Mouse (Mus musculus) midbrain, embryonic 16.5 days (tissue): ENCODE data around the gene Rfpl4. TPM values are rescaled to one million over a fixed set of nuclear protein-coding genes. Genes with fewer than 3 reads are reported as not detected.
"Not testable (repeated sequence)": the region's sequence is repeated elsewhere in the genome, so short reads cannot be mapped to it uniquely, and the experiment has no call there.

Source experiments
- ATAC-seq: fragments of 200-750 bp; cut with Nextera tagmentation; 2 replicates; pipeline ENCODE4 v1.8.0; 2017; ENCODE audit warnings: moderate TSS enrichment
- H3K27ac ChIP-seq: fragments of 300-500 bp; sonication (generic); 2 replicates; pipeline ENCODE4 v1.5.1; 2014; ENCODE audit warnings: mild to moderate bottlenecking, low read length, mixed read lengths
- H3K27me3 ChIP-seq: fragments of 300-500 bp; sonication (generic); 2 replicates; pipeline ENCODE4 v1.6.1; 2014; ENCODE audit warnings: low read depth, low read length, mixed read lengths; ENCODE audit not compliant: control insufficient read depth, insufficient read depth
- H3K36me3 ChIP-seq: fragments of 300-500 bp; sonication (generic); 2 replicates; pipeline ENCODE4 v1.6.1; 2014; ENCODE audit warnings: mild to moderate bottlenecking, low read length, moderate library complexity, mixed read lengths; ENCODE audit not compliant: control insufficient read depth, insufficient read depth
- H3K4me1 ChIP-seq: fragments of 300-500 bp; sonication (generic); 2 replicates; pipeline ENCODE4 v1.6.1; 2014; ENCODE audit warnings: mild to moderate bottlenecking, low read length, mixed read lengths; ENCODE audit not compliant: control insufficient read depth, insufficient read depth
- H3K4me2 ChIP-seq: fragments of 300-500 bp; sonication (generic); 2 replicates; pipeline ENCODE4 v1.6.1; 2014; ENCODE audit warnings: mild to moderate bottlenecking, low read length, mixed read lengths
- H3K4me3 ChIP-seq: fragments of 300-500 bp; sonication (generic); 2 replicates; pipeline ENCODE4 v1.5.1; 2014; ENCODE audit warnings: low read depth, mild to moderate bottlenecking, low read length, moderate library complexity, mixed read lengths
- H3K9ac ChIP-seq: fragments of 300-500 bp; sonication (generic); 2 replicates; pipeline ENCODE4 v1.6.1; 2014; ENCODE audit warnings: low read depth, low read length, mixed read lengths
- H3K9me3 ChIP-seq: fragments of 300-500 bp; sonication (generic); replicated peaks from 2 replicates; pipeline ENCODE4 v1.6.1; 2014; ENCODE audit warnings: mild to moderate bottlenecking, low read length, mixed read lengths; ENCODE audit not compliant: control insufficient read depth, poor library complexity, severe bottlenecking
- WGBS: fragments of 180-500 bp; shearing (Covaris S2); extraction: QIAGEN DNeasy Blood & Tissue Kit; methylation state at CpG from one replicate; pipeline ENCODE4 v1.1.7; 2014; 5-methylcytosine and 5-hydroxymethylcytosine counted together
- polyA plus RNA-seq: library from polyadenylated mRNA; unstranded; fragments of >200 nt; fragmentation: Nextera tagmentation; extraction: Ambion mirVana; gene quantifications from 2 replicates; pipeline ENCODE4 v1.2.1, GENCODE M21; 2015

Rfpl4 gene
- not detected in 2 replicates for polyA plus RNA-seq

DNA sequence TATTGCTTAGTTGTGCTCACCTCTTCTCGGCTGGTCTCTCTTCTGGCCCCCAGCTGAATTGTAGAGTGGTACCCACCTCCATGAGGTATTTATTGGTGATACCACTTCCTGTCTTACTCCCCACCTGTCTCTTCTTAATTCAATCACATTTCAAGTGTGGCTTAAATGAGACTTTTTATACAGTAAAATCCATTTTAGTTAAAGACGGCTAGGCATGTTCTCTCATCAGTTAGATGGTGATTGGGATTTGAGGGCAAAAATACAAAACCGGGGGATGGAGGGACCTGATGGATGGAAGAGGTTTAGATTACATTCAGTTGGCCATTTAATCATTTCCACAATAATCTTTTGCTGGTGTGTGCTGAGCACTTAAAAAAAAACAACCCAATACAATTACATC is at the start of gene Rfpl4:
Gene Rfpl4, minus strand, starts transcription at position 101 of the 400 bp plus-strand sequence.
- ATAC-seq, result no peak
- 93% methylated on average over 3 of the region's 3 CpGs for WGBS

GRCm38 (mm10) chr7:5149570-5149969 is 32.8 kb upstream of the Rfpl4 start, which contains the start of gene Vmn1r55:
TSS of gene Vmn1r55 (minus strand) at chr7:5149670.
- not testable (repeated sequence) for H3K36me3 ChIP-seq, H3K27ac ChIP-seq, H3K9ac ChIP-seq, H3K4me1 ChIP-seq, H3K27me3 ChIP-seq, H3K4me3 ChIP-seq, ATAC-seq, H3K4me2 ChIP-seq, H3K9me3 ChIP-seq

More for the DNA sequence above, at the start of gene Rfpl4:
- H3K4me3 ChIP-seq, result no peak within 1 kb of the TSS
- H3K4me2 ChIP-seq, result no peak within 1 kb of the TSS
- H3K36me3 ChIP-seq, result no peaks in the 10 kb centered on the region
- no peak within 1 kb of the TSS for H3K9ac ChIP-seq
- no peaks in the 10 kb centered on the region for H3K4me1 ChIP-seq
- no peaks in the 10 kb centered on the region for H3K27me3 ChIP-seq
- H3K27ac ChIP-seq, result no peak within 1 kb of the TSS
- no peaks in the 10 kb centered on the region for H3K9me3 ChIP-seq

DNA sequence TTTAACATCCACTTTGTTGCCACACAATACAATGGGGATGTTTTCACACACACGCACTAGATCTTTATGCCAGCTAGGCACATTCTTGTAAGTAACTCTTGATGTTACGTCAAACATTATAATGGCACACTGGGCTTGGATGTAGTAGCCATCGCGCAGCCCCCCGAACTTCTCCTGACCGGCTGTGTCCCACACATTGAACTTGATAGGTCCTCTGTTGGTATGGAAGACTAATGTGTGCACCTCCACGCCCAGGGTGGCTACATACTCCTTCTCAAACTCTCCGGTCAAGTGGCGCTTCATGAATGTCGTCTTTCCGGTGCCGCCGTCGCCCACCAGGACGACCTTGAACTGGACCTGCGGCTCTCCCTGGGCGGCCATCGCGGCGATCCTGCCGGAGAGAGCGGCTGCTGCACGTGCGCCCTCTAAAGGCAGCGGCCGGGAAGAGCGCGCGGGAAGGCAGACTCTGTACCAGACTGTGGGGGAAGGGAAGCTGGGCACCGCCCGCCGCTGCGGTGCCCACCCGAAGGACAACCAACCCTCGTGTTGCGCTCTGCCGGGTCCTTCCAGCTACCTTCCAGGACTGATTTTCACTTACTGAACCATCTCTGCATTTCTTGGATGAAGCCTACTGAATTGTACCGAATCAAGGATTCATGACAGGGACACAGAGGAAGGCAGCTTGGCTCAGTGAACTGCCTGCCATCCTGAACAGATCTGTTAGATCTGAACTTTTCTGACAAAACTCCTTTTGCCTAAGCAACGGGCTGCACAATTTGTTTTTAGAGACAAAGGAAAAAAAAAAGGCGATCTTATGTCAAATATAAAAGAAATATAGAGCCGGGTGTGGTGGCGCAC is 9.0 kb upstream of the Rfpl4 start, which contains the start of gene Rasl2-9:
Gene Rasl2-9, minus strand, starts transcription at position 402 of the 858 bp plus-strand sequence.
- Histone ChIP-seq H3K4me1 (no peaks in the 10 kb centered on the region), H3K4me3 (peak within 1 kb of the TSS; percentile 43), H3K27ac (no peak within 1 kb of the TSS), H3K36me3 (no peaks in the 10 kb centered on the region), H3K27me3 (no peaks in the 10 kb centered on the region), H3K9me3 (no peaks in the 10 kb centered on the region), H3K4me2 (peak within 1 kb of the TSS; percentile 66), H3K9ac (peak within 1 kb of the TSS; percentile 65)
- WGBS, result 21% methylated on average over 40 of the region's 42 CpGs
- peak; percentile 91 for ATAC-seq

DNA sequence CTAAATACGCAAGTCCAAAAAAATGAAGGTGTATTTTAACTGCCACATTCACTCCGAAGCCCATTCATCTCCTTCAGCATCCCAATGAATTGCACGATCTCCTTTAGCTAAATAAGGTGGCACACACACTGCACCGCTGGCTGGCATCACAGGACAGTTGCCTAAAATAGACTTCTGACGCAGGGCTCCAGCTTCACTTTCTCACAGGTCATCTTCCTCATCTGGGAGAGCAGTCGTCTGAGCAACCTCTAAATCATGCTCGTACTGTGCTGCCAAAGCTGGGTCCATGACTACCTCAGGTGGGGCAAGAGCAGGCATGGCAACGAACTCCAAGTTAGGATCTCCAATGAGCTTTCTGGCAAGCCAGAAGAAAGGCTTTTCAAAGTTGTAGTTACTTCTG is 8.3 kb upstream of the Rfpl4 start:
- ATAC-seq, result no peak
- no peaks in the 10 kb centered on the region for H3K9me3 ChIP-seq
- H3K9ac ChIP-seq, result no peak overlapping the region
- H3K4me1 ChIP-seq, result no peaks in the 10 kb centered on the region
- no peaks in the 10 kb centered on the region for H3K36me3 ChIP-seq
- no peak overlapping the region for H3K4me2 ChIP-seq
- no peak overlapping the region for H3K4me3 ChIP-seq
- no peak overlapping the region for H3K27ac ChIP-seq
- WGBS, result 91% methylated on average over 8 of the region's 8 CpGs
- H3K27me3 ChIP-seq, result no peaks in the 10 kb centered on the region

DNA sequence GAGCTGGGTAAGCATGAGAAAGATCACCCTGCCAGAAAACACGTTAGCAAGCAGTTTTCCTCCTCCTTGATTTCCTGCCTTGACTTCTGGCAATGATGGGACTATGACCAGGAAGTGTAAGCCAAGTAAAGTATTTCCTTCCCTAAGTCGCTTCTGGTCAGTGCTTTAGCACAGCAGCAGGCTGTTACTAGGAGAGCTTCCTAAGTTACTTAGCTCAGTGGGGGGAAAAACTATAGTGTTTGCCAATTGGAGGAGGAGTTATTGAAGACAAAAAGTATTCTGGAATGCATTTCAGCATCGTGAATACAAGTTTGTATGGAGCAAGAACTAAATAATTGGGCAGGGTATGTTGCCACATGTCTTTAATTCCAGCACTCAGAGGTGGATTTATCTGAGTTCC is 4.0 kb downstream of the Rfpl4 start:
- 43% methylated on average over 3 of the region's 3 CpGs for WGBS
- no peaks in the 10 kb centered on the region for H3K4me1 ChIP-seq
- no peak overlapping the region for H3K4me3 ChIP-seq
- no peak overlapping the region for H3K9ac ChIP-seq
- no peaks in the 10 kb centered on the region for H3K27me3 ChIP-seq
- no peaks in the 10 kb centered on the region for H3K36me3 ChIP-seq
- no peak overlapping the region for H3K4me2 ChIP-seq
- H3K9me3 ChIP-seq, result no peaks in the 10 kb centered on the region
- H3K27ac ChIP-seq, result no peak overlapping the region
- ATAC-seq, result no peak

- Histone ChIP-seq H3K27me3 (no peaks in the 10 kb centered on the region), H3K9me3 (no peaks in the 10 kb centered on the region), H3K4me2 (no peak overlapping the region), H3K4me3 (no peak overlapping the region), H3K27ac (no peak overlapping the region), H3K9ac (no peak overlapping the region), H3K36me3 (no peaks in the 10 kb centered on the region), H3K4me1 (no peaks in the 10 kb centered on the region)
- ATAC-seq, result no peak
- WGBS, result 84% methylated on average over 8 of the region's 8 CpGs
These were observed 7.4 kb downstream of the Rfpl4 start for GRCm38 (mm10) chr7:5109301-5109700.

GRCm38 (mm10) chr7:5108272-5108671 is 8.5 kb downstream of the Rfpl4 start:
- Histone ChIP-seq H3K4me2 (no peak overlapping the region), H3K36me3 (no peaks in the 10 kb centered on the region), H3K27ac (no peak overlapping the region), H3K27me3 (no peaks in the 10 kb centered on the region), H3K9me3 (no peaks in the 10 kb centered on the region), H3K9ac (no peak overlapping the region), H3K4me1 (no peaks in the 10 kb centered on the region), H3K4me3 (no peak overlapping the region)
- WGBS, result 79% methylated on average over 4 of the region's 4 CpGs
- ATAC-seq, result no peak

DNA sequence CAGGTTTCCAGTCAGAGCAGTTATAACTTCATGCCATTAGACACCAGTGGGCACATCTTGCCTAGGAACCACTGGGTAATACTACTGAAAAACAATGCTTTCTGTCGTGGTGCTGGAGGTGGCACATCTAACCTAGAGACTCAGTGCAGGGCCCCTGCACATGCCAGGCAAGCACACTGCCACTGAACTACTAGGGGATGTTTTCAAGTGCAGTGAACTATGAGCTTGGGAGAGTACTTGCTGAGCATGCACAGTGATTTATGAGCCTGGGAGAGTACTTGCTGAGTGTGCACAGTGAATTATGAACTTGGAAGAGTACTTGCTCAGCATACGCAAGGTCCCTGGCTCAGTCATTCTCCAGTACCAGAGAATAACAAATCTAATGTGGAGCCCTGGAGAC is 14.2 kb downstream of the Rfpl4 start:
- H3K27me3 ChIP-seq, result no peaks in the 10 kb centered on the region
- H3K27ac ChIP-seq, result no peak overlapping the region
- H3K4me1 ChIP-seq, result no peaks in the 10 kb centered on the region
- H3K4me2 ChIP-seq, result no peak overlapping the region
- WGBS, result 84% methylated on average over 2 of the region's 2 CpGs
- no peaks in the 10 kb centered on the region for H3K9me3 ChIP-seq
- peaks cover 16% of the 10 kb centered on the region for H3K36me3 ChIP-seq
- ATAC-seq, result no peak
- no peak overlapping the region for H3K4me3 ChIP-seq
- no peak overlapping the region for H3K9ac ChIP-seq

- H3K9me3 ChIP-seq, result no peaks in the 10 kb centered on the region
- ATAC-seq, result no peak
- no peaks in the 10 kb centered on the region for H3K27me3 ChIP-seq
- no peaks in the 10 kb centered on the region for H3K4me1 ChIP-seq
- 89% methylated on average over 10 of the region's 10 CpGs for WGBS
- no peak overlapping the region for H3K27ac ChIP-seq
- no peak overlapping the region for H3K4me3 ChIP-seq
- peaks cover 22% of the 10 kb centered on the region for H3K36me3 ChIP-seq
- no peak overlapping the region for H3K9ac ChIP-seq
- H3K4me2 ChIP-seq, result no peak overlapping the region
These were observed 15.6 kb downstream of the Rfpl4 start for GRCm38 (mm10) chr7:5101066-5101663.
